Mouse (Mus musculus): ENCODE data around the gene Odf3. TPM values are rescaled to one million over a fixed set of nuclear protein-coding genes. Genes with fewer than 3 reads are reported as not detected.

Odf3 gene
- 0.06 TPM in 1 of 2 replicates, not detected in the other for polyA plus RNA-seq (2012)

- no peak for TF ChIP-seq GATA1 (IDR thresholded peaks at IDR 0.05; ENCODE audit: low read length)
These were observed at the start of gene Odf3 for GRCm38 (mm10) chr7:140847755-140848580. Gene Odf3, plus strand, starts transcription at chr7:140847805.

- TF ChIP-seq GATA1 (IDR thresholded peaks at IDR 0.05; ENCODE audit: low read length), result no peak
These were observed 49.4 kb upstream of the Odf3 start for GRCm38 (mm10) chr7:140798212-140798611.

GRCm38 (mm10) chr7:140802629-140803028, 45.0 kb upstream of the Odf3 start:
- no peak for TF ChIP-seq GATA1 (IDR thresholded peaks at IDR 0.05; ENCODE audit: low read length)

GRCm38 (mm10) chr7:140805704-140806103, 41.9 kb upstream of the Odf3 start:
- TF ChIP-seq GATA1 (IDR thresholded peaks at IDR 0.05; ENCODE audit: low read length), result no peak

- no peak for TF ChIP-seq GATA1 (IDR thresholded peaks at IDR 0.05; ENCODE audit: low read length)
These were observed 37.1 kb upstream of the Odf3 start for GRCm38 (mm10) chr7:140810496-140810895.

GRCm38 (mm10) chr7:140811714-140812113, 35.9 kb upstream of the Odf3 start:
- no peak for TF ChIP-seq GATA1 (IDR thresholded peaks at IDR 0.05; ENCODE audit: low read length)

- TF ChIP-seq GATA1 (IDR thresholded peaks at IDR 0.05; ENCODE audit: low read length), result no peak
These were observed 34.8 kb upstream of the Odf3 start for GRCm38 (mm10) chr7:140812850-140813249.

- TF ChIP-seq GATA1 (IDR thresholded peaks at IDR 0.05; ENCODE audit: low read length), result no peak
These were observed 27.4 kb upstream of the Odf3 start for GRCm38 (mm10) chr7:140820173-140820572.

GRCm38 (mm10) chr7:140821305-140821652, 26.3 kb upstream of the Odf3 start:
- TF ChIP-seq GATA1 (IDR thresholded peaks at IDR 0.05; ENCODE audit: low read length), result no peak

GRCm38 (mm10) chr7:140821653-140822329, 25.8 kb upstream of the Odf3 start, which contains the start of gene Zfp941:
Gene Zfp941, minus strand, starts transcription at chr7:140822178.
- no peak for TF ChIP-seq GATA1 (IDR thresholded peaks at IDR 0.05; ENCODE audit: low read length)

GRCm38 (mm10) chr7:140822731-140823130, 24.9 kb upstream of the Odf3 start:
- no peak for TF ChIP-seq GATA1 (IDR thresholded peaks at IDR 0.05; ENCODE audit: low read length)

- TF ChIP-seq GATA1 (IDR thresholded peaks at IDR 0.05; ENCODE audit: low read length), result no peak
These were observed 19.3 kb upstream of the Odf3 start for GRCm38 (mm10) chr7:140828171-140828881.

- TF ChIP-seq GATA1 (IDR thresholded peaks at IDR 0.05; ENCODE audit: low read length), result no peak
These were observed 16.2 kb upstream of the Odf3 start for GRCm38 (mm10) chr7:140831447-140831846.

GRCm38 (mm10) chr7:140833341-140833740, 14.3 kb upstream of the Odf3 start:
- no peak for TF ChIP-seq GATA1 (IDR thresholded peaks at IDR 0.05; ENCODE audit: low read length)

GRCm38 (mm10) chr7:140834968-140835757, 12.4 kb upstream of the Odf3 start, which contains the start of gene Urah:
Gene Urah, plus strand, starts transcription at chr7:140835018.
- TF ChIP-seq GATA1 (IDR thresholded peaks at IDR 0.05; ENCODE audit: low read length), result no peak

All from G1E-ER4 (cell line).